Mouse (Mus musculus): ENCODE results near the gene Olfr1465. TPM values are rescaled to one million over a fixed set of nuclear protein-coding genes. Genes with fewer than 3 reads are reported as not detected.

The Olfr1465 gene
- not detected in 2 replicates for polyA plus RNA-seq (2015; fragmentation: Nextera tagmentation; extraction: Ambion mirVana)

- Histone ChIP-seq H3K4me3 (ENCODE audit: low read depth, low read length) (no peak within 1 kb of the TSS), H3K4me1 (replicated peaks; ENCODE audit: control insufficient read depth, insufficient read depth, low read length) (no peaks in the 10 kb centered on the region), H3K36me3 (ENCODE audit: control insufficient read depth, insufficient read depth) (no peaks in the 10 kb centered on the region), H3K27ac (ENCODE audit: low read depth, low read length) (no peak within 1 kb of the TSS), H3K9me3 (ENCODE audit: control insufficient read depth) (no peaks in the 10 kb centered on the region), H3K9ac (ENCODE audit: low read depth, low read length) (no peak within 1 kb of the TSS), H3K4me2 (replicated peaks; ENCODE audit: low read depth) (no peak within 1 kb of the TSS), H3K27me3 (replicated peaks; ENCODE audit: control insufficient read depth, insufficient read depth, low read length) (no peaks in the 10 kb centered on the region)
- ATAC-seq: no peak
- TF ChIP-seq CTCF (IDR thresholded peaks at IDR 0.05; ENCODE audit: low read depth): no peak
These were observed at the start of gene Olfr1465 for GRCm38 (mm10) chr19:13315441-13315840. Gene Olfr1465, minus strand, starts transcription at chr19:13315541.

- TF ChIP-seq CTCF (IDR thresholded peaks at IDR 0.05; ENCODE audit: low read depth): no peak
- Histone ChIP-seq H3K4me2 (replicated peaks; ENCODE audit: low read depth) (no peak within 1 kb of the TSS), H3K4me1 (replicated peaks; ENCODE audit: control insufficient read depth, insufficient read depth, low read length) (no peaks in the 10 kb centered on the region), H3K36me3 (ENCODE audit: control insufficient read depth, insufficient read depth) (no peaks in the 10 kb centered on the region), H3K27ac (ENCODE audit: low read depth, low read length) (no peak within 1 kb of the TSS), H3K27me3 (replicated peaks; ENCODE audit: control insufficient read depth, insufficient read depth, low read length) (no peaks in the 10 kb centered on the region), H3K4me3 (ENCODE audit: low read depth, low read length) (no peak within 1 kb of the TSS), H3K9ac (ENCODE audit: low read depth, low read length) (no peak within 1 kb of the TSS), H3K9me3 (ENCODE audit: control insufficient read depth) (0 out of 2 replicates have a peak, but pooled peaks cover 3% of the 10 kb centered on the region)
- WGBS: 72% methylated on average over 2 of the region's 2 CpGs
- no peak for ATAC-seq
These were observed 46.6 kb upstream of the Olfr1465 start, which contains the start of gene Olfr1467 for GRCm38 (mm10) chr19:13361936-13362335. Gene Olfr1467, plus strand, starts transcription at chr19:13362236.

DNA sequence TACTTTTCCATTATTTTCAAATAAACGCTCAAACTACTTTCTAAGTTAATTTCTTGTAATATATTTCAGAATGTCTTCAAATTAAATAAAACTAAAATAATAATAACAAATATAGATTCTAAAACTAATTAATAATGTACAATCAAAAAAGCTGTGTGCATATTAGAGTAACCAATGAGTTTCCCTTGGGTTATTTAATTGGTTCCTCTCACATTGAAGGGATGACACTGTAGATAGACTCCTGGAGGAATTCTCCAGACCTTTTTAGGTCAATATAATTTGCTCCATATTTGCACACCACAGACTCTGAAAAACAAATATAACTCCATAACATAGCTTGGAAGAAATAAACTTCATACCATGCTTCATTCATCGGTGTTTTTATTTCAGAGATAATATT is 23.2 kb upstream of the Olfr1465 start, which contains the start of gene Olfr1466:
TSS of gene Olfr1466 (plus strand) at position 301 of the 400 bp plus-strand sequence.
- Histone ChIP-seq H3K4me2 (replicated peaks; ENCODE audit: low read depth) (no peak within 1 kb of the TSS), H3K27ac (ENCODE audit: low read depth, low read length) (no peak within 1 kb of the TSS), H3K9me3 (ENCODE audit: control insufficient read depth) (0 out of 2 replicates have a peak, but pooled peaks cover 4% of the 10 kb centered on the region), H3K36me3 (ENCODE audit: control insufficient read depth, insufficient read depth) (no peaks in the 10 kb centered on the region), H3K9ac (ENCODE audit: low read depth, low read length) (no peak within 1 kb of the TSS), H3K4me1 (replicated peaks; ENCODE audit: control insufficient read depth, insufficient read depth, low read length) (no peaks in the 10 kb centered on the region), H3K27me3 (replicated peaks; ENCODE audit: control insufficient read depth, insufficient read depth, low read length) (no peaks in the 10 kb centered on the region), H3K4me3 (ENCODE audit: low read depth, low read length) (no peak within 1 kb of the TSS)
- ATAC-seq: no peak
- WGBS: 91% methylated on average over 2 of the region's 2 CpGs
- no peak for TF ChIP-seq CTCF (IDR thresholded peaks at IDR 0.05; ENCODE audit: low read depth)

Other genes starting within 250 kb of the Olfr1465 start
- not detected in 2 replicates for gene Olfr1457, start 217.7 kb downstream of the Olfr1465 start, polyA plus RNA-seq (2015; fragmentation: Nextera tagmentation; extraction: Ambion mirVana)
- not detected in 2 replicates for gene Olfr1458, start 208.8 kb downstream of the Olfr1465 start, polyA plus RNA-seq (2015; fragmentation: Nextera tagmentation; extraction: Ambion mirVana)
- gene Olfr1459, start 166.0 kb downstream of the Olfr1465 start, polyA plus RNA-seq (2015; fragmentation: Nextera tagmentation; extraction: Ambion mirVana): not detected in 2 replicates
- not detected in 2 replicates for gene Olfr1461, start 152.5 kb downstream of the Olfr1465 start, polyA plus RNA-seq (2015; fragmentation: Nextera tagmentation; extraction: Ambion mirVana)
- not detected in 2 replicates for gene Olfr1462, start 129.8 kb downstream of the Olfr1465 start, polyA plus RNA-seq (2015; fragmentation: Nextera tagmentation; extraction: Ambion mirVana)
- gene Olfr1463, start 84.2 kb downstream of the Olfr1465 start, polyA plus RNA-seq (2015; fragmentation: Nextera tagmentation; extraction: Ambion mirVana): not detected in 2 replicates
- not detected in 2 replicates for gene Olfr1466, start 23.3 kb upstream of the Olfr1465 start, polyA plus RNA-seq (2015; fragmentation: Nextera tagmentation; extraction: Ambion mirVana)
- not detected in 2 replicates for gene Olfr1467, start 46.7 kb upstream of the Olfr1465 start, polyA plus RNA-seq (2015; fragmentation: Nextera tagmentation; extraction: Ambion mirVana)
- gene Olfr1469, start 92.3 kb upstream of the Olfr1465 start, polyA plus RNA-seq (2015; fragmentation: Nextera tagmentation; extraction: Ambion mirVana): not detected in 2 replicates
- gene Olfr1471, start 127.9 kb upstream of the Olfr1465 start, polyA plus RNA-seq (2015; fragmentation: Nextera tagmentation; extraction: Ambion mirVana): not detected in 2 replicates
- gene Olfr1472, start 140.5 kb upstream of the Olfr1465 start, polyA plus RNA-seq (2015; fragmentation: Nextera tagmentation; extraction: Ambion mirVana): not detected in 2 replicates
- gene Olfr1474, start 154.0 kb upstream of the Olfr1465 start, polyA plus RNA-seq (2015; fragmentation: Nextera tagmentation; extraction: Ambion mirVana): not detected in 2 replicates
- gene Olfr1475, start 164.7 kb upstream of the Olfr1465 start, polyA plus RNA-seq (2015; fragmentation: Nextera tagmentation; extraction: Ambion mirVana): not detected in 2 replicates
- gene Olfr1477, start 185.0 kb upstream of the Olfr1465 start, polyA plus RNA-seq (2015; fragmentation: Nextera tagmentation; extraction: Ambion mirVana): not detected in 2 replicates
- not detected in 2 replicates for gene Olfr1480, start 212.4 kb upstream of the Olfr1465 start, polyA plus RNA-seq (2015; fragmentation: Nextera tagmentation; extraction: Ambion mirVana)